Mouse (Mus musculus): ENCODE data around the gene Cd180. TPM values are rescaled to one million over a fixed set of nuclear protein-coding genes. Genes with fewer than 3 reads are reported as not detected.

The Cd180 gene
- polyA plus RNA-seq, 1 experiment from 2014 or later = 0.42 TPM

GRCm38 (mm10) chr13:102778859-102779258 lies 85.5 kb downstream of the Cd180 start:
- WGBS = 90% methylated on average over 3 of the region's 3 CpGs
- ATAC-seq (ENCODE audit: low FRiP score, low TSS enrichment) = no peak
- H3K4me1 ChIP-seq (replicated peaks; ENCODE audit: control insufficient read depth, insufficient read depth) = no peaks in the 10 kb centered on the region
- no peak overlapping the region for H3K4me3 ChIP-seq (ENCODE audit: low read depth, low read length)
- H3K27ac ChIP-seq (replicated peaks) = no peak overlapping the region
- H3K9ac ChIP-seq (ENCODE audit: low read length) = no peak overlapping the region
- no peaks in the 10 kb centered on the region for H3K27me3 ChIP-seq (ENCODE audit: control insufficient read depth, insufficient read depth, low read length)
- H3K9me3 ChIP-seq (ENCODE audit: control insufficient read depth, low read length) = no peaks in the 10 kb centered on the region
- no peak for DNase-seq (ENCODE audit: low spot score)
- no peak overlapping the region for H3K4me2 ChIP-seq (replicated peaks; ENCODE audit: low read depth)
- no peak for TF ChIP-seq CTCF (IDR thresholded peaks at IDR 0.05; ENCODE audit: low read depth)
- 0 out of 2 replicates have a peak, but pooled peaks cover 10% of the 10 kb centered on the region for H3K36me3 ChIP-seq (ENCODE audit: control insufficient read depth, insufficient read depth, low read length)

- 90% methylated on average over 3 of the region's 3 CpGs for WGBS
- H3K27me3 ChIP-seq (ENCODE audit: control insufficient read depth, insufficient read depth, low read length) = no peaks in the 10 kb centered on the region
- 0 out of 2 replicates have a peak, but pooled peaks cover 10% of the 10 kb centered on the region for H3K36me3 ChIP-seq (ENCODE audit: control insufficient read depth, insufficient read depth, low read length)
- H3K4me3 ChIP-seq (ENCODE audit: low read depth, low read length) = no peak overlapping the region
- H3K4me1 ChIP-seq (replicated peaks; ENCODE audit: control insufficient read depth, insufficient read depth) = no peaks in the 10 kb centered on the region
- no peaks in the 10 kb centered on the region for H3K9me3 ChIP-seq (ENCODE audit: control insufficient read depth, low read length)
- ATAC-seq (ENCODE audit: low FRiP score, low TSS enrichment) (no peak), DNase-seq (ENCODE audit: low spot score) (no peak)
- H3K4me2 ChIP-seq (replicated peaks; ENCODE audit: low read depth) = no peak overlapping the region
- H3K27ac ChIP-seq (replicated peaks) = no peak overlapping the region
- TF ChIP-seq CTCF (IDR thresholded peaks at IDR 0.05; ENCODE audit: low read depth) (no peak), EP300 (optimal IDR thresholded peaks at IDR 0.05) (no peak)
- no peak overlapping the region for H3K9ac ChIP-seq (ENCODE audit: low read length)
Measured at GRCm38 (mm10) chr13:102779275-102779674, 85.9 kb downstream of the Cd180 start.

DNA sequence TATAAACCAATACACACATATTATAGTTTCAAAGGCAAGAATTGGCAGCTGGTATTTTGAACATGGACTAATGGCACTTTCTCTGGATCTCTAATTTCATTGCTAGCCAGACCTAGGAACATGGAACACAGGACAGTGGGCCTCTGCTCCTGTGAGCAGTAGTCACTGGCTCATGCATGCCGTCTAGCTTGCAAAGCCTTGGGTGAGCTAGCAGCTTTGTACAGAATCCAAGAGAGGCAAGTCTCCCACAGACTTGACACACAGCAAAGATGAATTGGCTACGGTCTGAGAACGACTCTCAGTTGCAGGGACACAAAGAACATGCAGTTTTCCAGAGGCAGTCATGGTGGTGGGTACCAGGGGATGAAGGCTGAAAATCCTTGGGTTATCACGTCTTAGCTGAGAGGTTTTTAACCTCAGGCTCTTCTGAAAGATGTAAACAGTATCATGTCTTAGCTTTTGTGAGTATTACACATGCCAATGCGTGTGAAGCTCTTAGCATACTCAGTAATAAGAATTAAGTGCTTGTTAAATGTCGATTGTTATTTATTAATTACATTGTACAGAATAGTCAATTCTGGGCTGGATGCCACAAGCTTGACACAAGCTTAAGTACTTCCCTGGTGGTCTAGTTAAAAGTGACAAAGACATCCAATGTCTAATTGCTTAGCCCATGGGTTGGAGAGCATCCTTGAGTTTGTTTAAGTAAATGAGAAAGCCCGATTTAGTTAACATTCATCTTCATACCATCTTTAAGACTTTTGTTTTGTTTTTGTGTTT lies 90.4 kb downstream of the Cd180 start:
- Histone ChIP-seq H3K27me3 (ENCODE audit: control insufficient read depth, insufficient read depth, low read length) (no peaks in the 10 kb centered on the region), H3K9me3 (ENCODE audit: control insufficient read depth, low read length) (no peaks in the 10 kb centered on the region), H3K9ac (ENCODE audit: low read length) (no peak overlapping the region), H3K27ac (replicated peaks) (no peak overlapping the region), H3K36me3 (ENCODE audit: control insufficient read depth, insufficient read depth, low read length) (peaks cover 6% of the 10 kb centered on the region; the same call in 1 of the 2 replicates), H3K4me1 (replicated peaks; ENCODE audit: control insufficient read depth, insufficient read depth) (no peaks in the 10 kb centered on the region), H3K4me3 (ENCODE audit: low read depth, low read length) (no peak overlapping the region), H3K4me2 (replicated peaks; ENCODE audit: low read depth) (no peak overlapping the region)
- ATAC-seq (ENCODE audit: low FRiP score, low TSS enrichment) (no peak), DNase-seq (ENCODE audit: low spot score) (no peak)
- TF ChIP-seq CTCF (IDR thresholded peaks at IDR 0.05; ENCODE audit: low read depth) = no peak
- TF ChIP-seq EP300 (optimal IDR thresholded peaks at IDR 0.05) = no peak
- 62% methylated on average over 7 of the region's 7 CpGs for WGBS

DNA sequence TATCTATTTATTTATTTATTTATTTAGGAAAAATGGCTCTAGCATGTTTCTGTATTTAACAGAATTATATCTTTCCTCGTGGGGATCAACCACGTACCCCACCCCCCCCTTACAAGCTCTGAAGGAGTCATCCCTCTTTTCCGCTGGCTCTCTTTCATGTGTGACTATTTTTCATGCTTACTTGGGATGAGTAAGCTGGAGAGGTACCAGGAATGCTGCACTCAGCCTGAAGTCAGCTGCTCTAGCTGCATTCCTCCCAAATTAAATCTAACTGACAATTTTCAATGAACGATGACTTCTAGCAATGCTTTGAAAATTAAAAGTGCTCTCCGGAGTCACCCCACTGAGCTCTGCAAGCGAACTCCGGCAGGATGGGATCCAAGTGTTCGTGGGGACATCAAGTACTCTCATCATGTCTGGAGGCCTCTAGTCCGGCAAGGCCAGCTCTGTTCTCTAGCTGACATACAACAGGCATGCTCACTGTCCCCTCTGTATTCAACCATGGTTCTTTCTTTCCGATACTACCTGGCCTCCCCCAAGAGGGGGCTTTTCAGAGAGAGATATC lies 93.4 kb downstream of the Cd180 start:
- no peak overlapping the region for H3K4me3 ChIP-seq (ENCODE audit: low read depth, low read length)
- H3K9me3 ChIP-seq (ENCODE audit: control insufficient read depth, low read length) = no peaks in the 10 kb centered on the region
- H3K36me3 ChIP-seq (ENCODE audit: control insufficient read depth, insufficient read depth, low read length) = peaks cover 5% of the 10 kb centered on the region; the same call in 1 of the 2 replicates
- 76% methylated on average over 10 of the region's 10 CpGs for WGBS
- no peak overlapping the region for H3K9ac ChIP-seq (ENCODE audit: low read length)
- DNase-seq (ENCODE audit: low spot score) (no peak), ATAC-seq (ENCODE audit: low FRiP score, low TSS enrichment) (no peak)
- no peak overlapping the region for H3K4me2 ChIP-seq (replicated peaks; ENCODE audit: low read depth)
- no peak for TF ChIP-seq CTCF (IDR thresholded peaks at IDR 0.05; ENCODE audit: low read depth)
- TF ChIP-seq EP300 (optimal IDR thresholded peaks at IDR 0.05) = no peak
- no peaks in the 10 kb centered on the region for H3K27me3 ChIP-seq (ENCODE audit: control insufficient read depth, insufficient read depth, low read length)
- no peaks in the 10 kb centered on the region for H3K4me1 ChIP-seq (replicated peaks; ENCODE audit: control insufficient read depth, insufficient read depth)
- no peak overlapping the region for H3K27ac ChIP-seq (replicated peaks)

All from stomach, postnatal 0 days (tissue).